Mouse (Mus musculus) intestine, embryonic 16.5 days (tissue): ENCODE results near the gene Rpl7a. TPM values are rescaled to one million over a fixed set of nuclear protein-coding genes. Genes with fewer than 3 reads are reported as not detected.

Experiments
- ATAC-seq: fragments of 200-750 bp; cut with Nextera tagmentation; 2 replicates; pipeline ENCODE4 v1.8.0; 2017; ENCODE audit warnings: moderate TSS enrichment, moderate library complexity
- H3K27ac ChIP-seq: fragments of 300-500 bp; sonication (generic); 2 replicates; pipeline ENCODE4 v1.5.1; 2014; ENCODE audit warnings: mild to moderate bottlenecking, low read length
- H3K27me3 ChIP-seq: fragments of 300-500 bp; sonication (generic); replicated peaks from 2 replicates; pipeline ENCODE4 v1.6.1; 2014; ENCODE audit warnings: low read length, control low read depth, mixed read lengths; ENCODE audit not compliant: control insufficient read depth, insufficient read depth
- H3K36me3 ChIP-seq: fragments of 300-500 bp; sonication (generic); 2 replicates; pipeline ENCODE4 v1.6.1; 2014; ENCODE audit warnings: low read length, control low read depth; ENCODE audit not compliant: control insufficient read depth, insufficient read depth
- H3K4me1 ChIP-seq: fragments of 300-500 bp; sonication (generic); 2 replicates; pipeline ENCODE4 v1.6.1; 2014; ENCODE audit warnings: low read length, control low read depth, mixed read lengths; ENCODE audit not compliant: control insufficient read depth, insufficient read depth
- H3K4me2 ChIP-seq: fragments of 300-500 bp; sonication (generic); 2 replicates; pipeline ENCODE4 v1.6.1; 2014; ENCODE audit warnings: low read depth, low read length, control low read depth
- H3K4me3 ChIP-seq: fragments of 300-500 bp; sonication (generic); 2 replicates; pipeline ENCODE4 v1.5.1; 2014; ENCODE audit warnings: mild to moderate bottlenecking, low read length
- H3K9ac ChIP-seq: fragments of 300-500 bp; sonication (generic); 2 replicates; pipeline ENCODE4 v1.6.1; 2014; ENCODE audit warnings: low read depth, low read length
- H3K9me3 ChIP-seq: fragments of 300-500 bp; sonication (generic); 2 replicates; pipeline ENCODE4 v1.6.1; 2016; ENCODE audit warnings: low read length, control low read depth; ENCODE audit not compliant: control insufficient read depth
- WGBS: fragments of 180-500 bp; shearing (Covaris S2); extraction: QIAGEN DNeasy Blood & Tissue Kit; methylation state at CpG from one replicate; pipeline ENCODE4 v1.1.7; 2014; 5-methylcytosine and 5-hydroxymethylcytosine counted together
- polyA plus RNA-seq: library from polyadenylated mRNA; unstranded; fragments of >200 nt; fragmentation: Nextera tagmentation; extraction: Ambion mirVana; gene quantifications from 2 replicates; pipeline ENCODE4 v1.2.1, GENCODE M21; 2015

The Rpl7a gene
- polyA plus RNA-seq, 1 experiment from 2014 or later = 620 TPM

DNA sequence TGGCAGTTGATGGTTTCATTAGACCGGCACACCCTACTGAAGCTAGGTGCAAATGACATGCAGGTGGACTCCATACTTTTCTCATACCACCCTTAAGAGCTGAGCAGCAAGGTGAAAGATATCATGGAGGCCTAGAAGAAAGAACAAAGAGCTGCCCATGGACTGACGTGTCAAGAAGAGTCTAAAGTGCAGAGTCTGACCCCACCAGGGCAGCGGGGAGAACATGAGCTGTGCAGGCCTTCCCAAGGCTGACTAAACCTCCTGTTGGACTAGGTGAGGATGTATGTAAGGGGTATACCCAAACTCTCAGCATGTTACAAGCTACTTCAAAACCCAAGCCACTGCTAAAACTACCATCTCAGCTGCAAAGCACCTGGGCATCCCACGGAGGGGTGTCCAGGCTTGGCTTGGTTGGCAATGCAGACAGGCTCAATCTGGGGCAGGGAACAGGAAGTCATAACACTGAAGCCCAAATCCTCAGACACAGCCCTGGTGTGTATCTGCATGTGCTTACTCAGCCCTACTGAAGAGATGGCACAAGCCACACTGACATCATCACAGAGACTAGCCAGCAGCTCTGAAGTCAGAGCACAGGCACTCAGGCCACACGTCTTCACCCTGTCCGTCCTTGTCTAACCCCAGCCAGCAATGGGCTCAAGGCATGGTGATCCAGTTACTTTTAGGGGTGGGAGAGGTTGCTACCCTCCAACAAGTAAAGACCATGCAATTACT lies 17.3 kb downstream of the Rpl7a start:
- 0 out of 2 replicates have a peak, but pooled peaks have one; percentile 31 for ATAC-seq
- peaks cover 25% of the 10 kb centered on the region for H3K4me1 ChIP-seq
- WGBS = 89% methylated on average over 6 of the region's 6 CpGs
- no peak overlapping the region for H3K9ac ChIP-seq
- no peaks in the 10 kb centered on the region for H3K9me3 ChIP-seq
- H3K27ac ChIP-seq = peak overlapping the region; percentile 17; the same call in 1 of the 2 replicates
- peaks cover 18% of the 10 kb centered on the region for H3K36me3 ChIP-seq
- no peak overlapping the region for H3K4me3 ChIP-seq
- H3K27me3 ChIP-seq = no peaks in the 10 kb centered on the region
- H3K4me2 ChIP-seq = no peak overlapping the region

DNA sequence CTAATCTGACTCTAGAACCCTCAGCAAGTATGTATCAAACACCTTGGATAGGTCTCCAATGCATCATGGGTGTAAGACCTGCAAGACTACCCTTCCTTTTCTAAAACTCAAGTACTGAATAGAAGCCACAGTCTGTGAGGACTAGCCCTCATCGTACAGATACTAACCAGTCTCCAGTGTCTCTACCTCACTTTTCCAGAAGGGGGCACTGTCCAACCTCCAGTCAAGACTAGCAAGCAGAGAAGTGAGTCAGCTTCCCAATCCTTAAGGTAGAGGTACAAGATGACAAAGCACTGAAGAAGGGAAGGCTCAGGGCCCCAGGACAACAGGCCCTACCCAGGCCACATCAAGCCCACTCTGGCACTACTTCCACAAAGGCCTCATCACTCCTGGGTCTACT lies 19.8 kb downstream of the Rpl7a start:
- 48% methylated on average over 1 of the region's 1 CpGs for WGBS
- ATAC-seq = no peak
- H3K9ac ChIP-seq = no peak overlapping the region
- no peak overlapping the region for H3K27ac ChIP-seq
- no peak overlapping the region for H3K4me2 ChIP-seq
- peaks cover 11% of the 10 kb centered on the region for H3K36me3 ChIP-seq
- H3K4me3 ChIP-seq = peak overlapping the region; percentile 11; the same call in 1 of the 2 replicates
- peaks cover 25% of the 10 kb centered on the region for H3K4me1 ChIP-seq
- H3K27me3 ChIP-seq = no peaks in the 10 kb centered on the region
- H3K9me3 ChIP-seq = no peaks in the 10 kb centered on the region

DNA sequence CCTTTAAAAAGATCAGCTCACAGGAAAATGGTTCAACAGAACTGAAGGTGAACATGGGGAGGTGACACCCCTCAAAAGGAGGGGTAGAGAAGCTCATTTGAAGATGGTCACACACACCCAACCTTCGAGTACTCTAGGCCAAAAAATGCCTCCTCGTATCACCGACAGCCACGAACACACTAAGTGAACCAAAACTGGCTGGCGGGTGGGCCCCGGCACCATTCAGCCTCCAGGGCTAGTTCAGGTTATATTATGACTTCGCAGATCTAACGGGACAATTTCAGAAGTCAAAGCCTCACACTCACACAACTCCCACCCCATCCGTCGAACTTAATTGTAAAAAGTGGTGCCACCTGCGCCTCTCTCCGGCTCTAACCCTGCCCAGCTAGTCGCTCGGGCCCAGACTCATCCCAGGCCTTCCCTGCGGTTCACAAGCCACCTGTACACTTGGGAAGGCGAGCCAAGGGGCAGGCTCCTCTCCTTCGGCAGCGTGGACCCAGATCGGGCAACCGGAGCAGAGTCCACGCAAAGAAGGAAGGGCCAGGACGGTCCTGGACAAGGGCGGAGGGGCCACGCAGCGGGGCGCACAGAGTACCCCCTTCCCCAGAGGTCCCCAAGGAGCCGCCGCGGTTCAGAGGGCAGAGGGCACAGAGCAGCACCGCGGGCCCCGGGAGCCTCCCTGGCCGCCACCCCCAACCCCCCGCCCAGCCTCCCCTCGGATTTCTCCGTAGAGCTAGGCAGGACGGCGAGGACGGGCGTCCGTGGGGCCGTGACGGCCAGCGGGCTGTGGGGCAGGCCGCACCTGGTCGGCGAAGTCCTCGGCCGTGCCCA lies 22.1 kb downstream of the Rpl7a start:
- under 1% methylated on average over 47 of the region's 49 CpGs for WGBS
- H3K9ac ChIP-seq = peak overlapping the region; percentile 100
- H3K4me3 ChIP-seq = peak overlapping the region; percentile 91
- H3K4me2 ChIP-seq = peak overlapping the region; percentile 54
- peak; percentile 49 for ATAC-seq
- H3K9me3 ChIP-seq = no peaks in the 10 kb centered on the region
- peak overlapping the region; percentile 96 for H3K27ac ChIP-seq
- H3K36me3 ChIP-seq = peaks cover 2% of the 10 kb centered on the region; the same call in 1 of the 2 replicates
- H3K4me1 ChIP-seq = peaks cover 25% of the 10 kb centered on the region
- H3K27me3 ChIP-seq = no peaks in the 10 kb centered on the region

DNA sequence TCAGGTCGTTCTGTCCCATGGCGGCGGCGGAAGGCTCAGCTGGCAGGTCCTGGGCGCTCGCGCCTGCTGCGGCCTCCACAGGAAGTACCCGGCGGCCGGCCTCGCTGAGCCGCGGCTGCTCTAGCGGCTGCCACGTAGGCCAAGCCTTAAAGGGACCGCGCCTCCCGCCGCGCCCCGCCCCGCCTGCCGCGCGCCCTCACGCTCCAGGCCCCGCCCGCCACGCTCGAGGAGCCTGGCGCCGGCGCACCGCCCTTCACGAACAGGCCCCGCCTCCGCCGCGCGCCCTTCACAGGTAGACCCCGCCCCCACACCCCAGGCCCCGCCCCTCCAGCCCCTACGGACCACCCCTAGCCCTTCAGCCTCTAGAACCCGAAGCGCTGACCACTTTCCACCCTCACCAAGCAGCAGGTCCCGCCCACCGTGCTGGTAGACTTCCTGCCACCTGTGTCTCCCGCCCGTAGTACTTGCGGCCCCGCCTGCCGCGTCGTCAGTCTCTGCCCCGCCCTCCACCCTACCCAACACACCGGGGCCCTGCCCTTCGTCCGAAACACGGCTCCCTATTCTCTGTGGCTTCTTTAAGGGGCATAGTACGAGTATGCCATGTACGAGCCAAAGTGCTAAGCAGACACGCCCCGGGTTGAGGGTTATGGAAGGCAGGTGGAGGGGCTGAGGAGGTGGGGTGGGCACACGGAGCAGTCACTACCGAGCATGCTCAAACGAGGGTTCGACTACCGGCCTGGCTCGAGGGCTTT lies 22.9 kb downstream of the Rpl7a start, which contains the start of the genes Surf4 and Stkld1:
Surf4 (minus strand) TSS at position 625 of the 752 bp plus-strand sequence.
Stkld1 (plus strand) TSS at position 744 of the 752 bp plus-strand sequence.
- peak within 1 kb of the TSS; percentile 91 for H3K4me3 ChIP-seq
- H3K27ac ChIP-seq = peak within 1 kb of the TSS; percentile 96
- peak; percentile 96 for ATAC-seq
- no peaks in the 10 kb centered on the region for H3K9me3 ChIP-seq
- peaks cover 2% of the 10 kb centered on the region; the same call in 1 of the 2 replicates for H3K36me3 ChIP-seq
- peaks cover 21% of the 10 kb centered on the region for H3K4me1 ChIP-seq
- peak within 1 kb of the TSS; percentile 100 for H3K9ac ChIP-seq
- peak within 1 kb of the TSS; percentile 68 for H3K4me2 ChIP-seq
- H3K27me3 ChIP-seq = no peaks in the 10 kb centered on the region
- under 1% methylated on average over 60 of the region's 70 CpGs for WGBS

DNA sequence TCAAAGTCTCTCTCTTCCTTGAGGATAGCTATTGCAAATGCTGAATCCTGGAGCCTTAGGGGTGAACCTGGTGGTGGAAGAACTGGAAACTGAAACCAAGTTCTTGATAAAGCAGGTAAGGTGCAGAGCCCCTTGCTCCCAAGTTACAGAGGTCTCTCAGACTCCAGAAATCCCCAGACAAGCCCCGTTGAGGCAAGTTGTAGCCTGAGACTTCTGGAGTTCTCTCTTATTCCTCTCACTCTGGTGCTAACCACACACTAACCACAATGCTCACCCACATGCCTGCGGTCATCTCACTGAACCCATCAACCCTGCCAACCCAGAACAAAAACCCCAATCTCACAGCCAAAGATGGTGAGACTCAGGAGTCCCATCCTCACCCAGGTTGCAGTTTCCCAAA lies 24.7 kb downstream of the Rpl7a start:
- Histone ChIP-seq H3K9ac (no peak overlapping the region), H3K27ac (no peak overlapping the region), H3K36me3 (peaks cover under 1% of the 10 kb centered on the region; the same call in 1 of the 2 replicates), H3K4me3 (no peak overlapping the region), H3K9me3 (no peaks in the 10 kb centered on the region), H3K4me2 (no peak overlapping the region), H3K4me1 (peaks cover 18% of the 10 kb centered on the region), H3K27me3 (no peaks in the 10 kb centered on the region)
- ATAC-seq = no peak
- 94% methylated on average over 2 of the region's 2 CpGs for WGBS

DNA sequence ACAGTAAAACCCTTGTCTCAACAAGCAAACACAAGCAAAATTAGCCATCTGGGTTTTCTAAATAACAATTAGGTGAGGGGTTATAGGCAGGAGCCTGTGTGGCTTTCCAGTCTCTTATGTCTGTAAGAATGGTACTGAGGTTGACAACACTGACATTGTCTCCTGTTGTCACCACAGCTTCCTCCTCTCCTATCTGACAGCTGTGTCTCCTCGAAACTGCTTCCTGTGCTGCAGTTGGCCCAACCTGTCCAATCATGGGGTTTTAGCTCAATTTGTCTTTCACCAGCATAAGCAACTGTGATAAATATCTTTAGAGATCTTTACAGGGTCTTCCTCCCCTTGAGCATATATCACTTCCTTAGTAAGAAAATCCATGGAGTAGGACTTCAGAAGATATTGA lies 25.9 kb downstream of the Rpl7a start:
- WGBS = 71% methylated on average over 1 of the region's 1 CpGs
- ATAC-seq = no peak
- H3K36me3 ChIP-seq = no peaks in the 10 kb centered on the region

DNA sequence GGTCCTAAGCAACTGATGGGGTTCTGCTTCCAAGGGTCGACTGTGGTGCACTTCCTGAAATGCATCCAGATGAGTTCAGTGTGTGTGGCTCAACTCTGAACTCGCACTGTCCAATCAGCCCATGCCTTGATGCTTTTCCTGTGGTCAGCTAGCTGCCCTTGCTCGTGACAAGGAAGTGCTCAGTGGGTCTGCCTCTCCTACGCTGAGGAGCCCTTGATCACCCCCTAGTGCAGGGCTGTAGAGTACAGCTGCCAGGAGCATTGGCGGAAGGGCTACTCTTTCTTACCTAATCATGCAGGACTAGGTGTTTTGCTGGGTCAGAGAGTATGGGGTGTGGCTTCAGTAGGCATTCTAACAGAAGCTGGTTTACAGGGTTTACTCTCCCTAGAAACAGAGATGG lies 31.0 kb downstream of the Rpl7a start:
- H3K4me3 ChIP-seq = no peak overlapping the region
- H3K36me3 ChIP-seq = no peaks in the 10 kb centered on the region
- no peaks in the 10 kb centered on the region for H3K27me3 ChIP-seq
- peak; percentile 49 for ATAC-seq
- H3K27ac ChIP-seq = no peak overlapping the region
- H3K9me3 ChIP-seq = no peaks in the 10 kb centered on the region
- 29% methylated on average over 5 of the region's 5 CpGs for WGBS
- H3K4me1 ChIP-seq = no peaks in the 10 kb centered on the region
- no peak overlapping the region for H3K9ac ChIP-seq
- no peak overlapping the region for H3K4me2 ChIP-seq

More for the DNA sequence above, 25.9 kb downstream of the Rpl7a start:
- H3K27ac ChIP-seq = no peak overlapping the region
- H3K9me3 ChIP-seq = no peaks in the 10 kb centered on the region
- H3K4me2 ChIP-seq = no peak overlapping the region
- H3K9ac ChIP-seq = no peak overlapping the region
- no peaks in the 10 kb centered on the region for H3K27me3 ChIP-seq
- H3K4me1 ChIP-seq = peaks cover 8% of the 10 kb centered on the region
- H3K4me3 ChIP-seq = no peak overlapping the region

DNA sequence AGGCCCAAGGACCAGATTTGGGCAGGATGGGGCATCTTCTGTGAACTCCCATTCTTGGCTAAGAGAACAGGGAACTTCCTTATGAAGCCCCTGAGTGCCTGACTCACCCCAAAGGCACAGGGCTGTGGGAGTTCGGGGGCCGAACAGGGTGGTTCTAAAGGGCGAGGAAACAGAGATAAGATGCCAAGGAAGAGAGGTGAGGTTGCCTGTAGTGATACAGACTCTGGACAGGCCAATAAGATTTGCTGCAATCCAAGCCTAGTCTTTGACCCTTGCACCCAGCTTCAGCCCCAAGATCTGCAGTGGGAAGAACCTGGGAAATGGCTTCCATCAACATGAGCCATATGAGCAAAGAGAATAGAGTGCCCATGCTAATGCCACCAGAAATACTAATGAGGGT lies 32.7 kb downstream of the Rpl7a start:
- no peak overlapping the region for H3K9ac ChIP-seq
- H3K9me3 ChIP-seq = no peaks in the 10 kb centered on the region
- no peaks in the 10 kb centered on the region for H3K36me3 ChIP-seq
- no peaks in the 10 kb centered on the region for H3K4me1 ChIP-seq
- 59% methylated on average over 3 of the region's 3 CpGs for WGBS
- H3K27ac ChIP-seq = peak overlapping the region; percentile 44
- H3K27me3 ChIP-seq = no peaks in the 10 kb centered on the region
- H3K4me2 ChIP-seq = no peak overlapping the region
- no peak overlapping the region for H3K4me3 ChIP-seq
- peak; percentile 86 for ATAC-seq

DNA sequence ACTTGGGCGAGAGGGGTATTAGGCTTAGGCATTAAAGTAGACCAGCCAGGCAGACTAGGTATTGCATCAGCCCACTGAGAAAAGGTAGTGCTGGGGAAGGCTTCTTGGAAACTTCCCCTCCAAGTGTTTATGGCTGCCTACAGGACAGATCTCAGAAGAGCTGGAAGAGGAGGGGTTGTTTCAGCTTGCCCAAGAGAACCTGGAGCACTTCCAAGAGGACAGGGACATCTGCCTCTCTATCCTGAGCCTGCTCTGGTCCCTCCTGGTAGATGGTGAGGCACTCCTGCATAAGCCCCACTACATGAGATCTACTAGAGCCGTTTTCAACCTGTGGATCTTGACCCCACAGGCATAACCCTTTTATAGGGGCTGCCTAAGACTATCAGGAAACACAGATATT lies 39.8 kb downstream of the Rpl7a start:
- H3K4me2 ChIP-seq = no peak overlapping the region
- peaks cover 6% of the 10 kb centered on the region for H3K36me3 ChIP-seq
- WGBS = 87% methylated on average over 2 of the region's 2 CpGs
- no peaks in the 10 kb centered on the region for H3K4me1 ChIP-seq
- no peak overlapping the region for H3K9ac ChIP-seq
- H3K27me3 ChIP-seq = no peaks in the 10 kb centered on the region
- H3K4me3 ChIP-seq = no peak overlapping the region
- ATAC-seq = no peak
- no peak overlapping the region for H3K27ac ChIP-seq
- H3K9me3 ChIP-seq = no peaks in the 10 kb centered on the region
